Mouse (Mus musculus) myocyte (in vitro differentiated cells): Measurements from ENCODE around the gene Lrsam1.

ENCODE experiments used
- POLR2A ChIP-seq: IDR thresholded peaks from one replicate; pipeline ENCODE4 v1.6.1; 2011; ENCODE audit warnings: low read depth, mild to moderate bottlenecking, control low read depth, moderate library complexity; ENCODE audit not compliant: insufficient read length
- TCF3 ChIP-seq: IDR thresholded peaks from one replicate; pipeline ENCODE4 v1.6.1; 2011; ENCODE audit warnings: low read depth, control low read depth; ENCODE audit not compliant: insufficient read length
- USF1 ChIP-seq: IDR thresholded peaks from one replicate; pipeline ENCODE4 v1.6.1; 2011; ENCODE audit warnings: low read depth, mild to moderate bottlenecking, control low read depth, moderate library complexity

- TF ChIP-seq TCF3 (no peak), USF1 (no peak), POLR2A (no peak)
Measured at GRCm38 (mm10) chr2:32914362-32914761, 47.1 kb downstream of the Lrsam1 start.
